Mouse (Mus musculus) erythroid progenitor cell, adult 5-6 weeks (primary cell): ENCODE data around the gene Kcnn3. TPM values are rescaled to one million over a fixed set of nuclear protein-coding genes. Genes with fewer than 3 reads are reported as not detected.

Experiments
- ATAC-seq: replicated peaks from 2 replicates; pipeline ENCODE4 v1.8.0; 2016; ENCODE audit warnings: moderate number of reproducible peaks, mild to moderate bottlenecking, moderate TSS enrichment, inconsistent platforms; ENCODE audit not compliant: poor library complexity, low FRiP score, severe bottlenecking
- total RNA-seq, 2 experiments: library from RNA; stranded (forward) in 1 of 2; stranded (reverse) in 1 of 2; fragments of 150-400 nt in 1 of 2; fragments of 186-747, 209-891 nt in 1 of 2; gene quantifications; 2 replicates each; pipeline versions ENCODE4 v1.2.3 to v1.2.4; 2015 to 2017; ENCODE audit warnings: low replicate concordance in 2 of 2

The Kcnn3 gene
- total RNA-seq, 2 experiments from 2014 or later: not detected

DNA sequence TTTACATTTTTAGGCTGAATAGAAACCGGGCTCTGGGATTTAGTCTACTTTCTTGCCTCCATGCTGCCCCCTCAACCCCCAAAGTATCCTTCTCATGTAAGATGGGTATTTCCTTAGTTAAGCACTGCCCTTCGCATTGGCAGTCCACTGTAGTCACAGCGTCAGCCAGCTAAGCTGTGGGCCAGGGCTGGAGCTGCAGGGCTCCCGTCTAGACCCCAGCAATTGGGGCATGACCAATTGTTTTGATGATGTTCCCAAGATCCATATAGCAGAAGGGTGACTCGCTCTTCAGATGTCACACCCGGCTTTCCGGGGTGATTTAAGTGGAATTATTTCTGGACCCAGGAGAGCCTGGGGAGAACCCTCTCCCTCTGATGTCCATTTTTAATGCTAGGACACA is 129.9 kb downstream of the Kcnn3 start:
- ATAC-seq: no peak

DNA sequence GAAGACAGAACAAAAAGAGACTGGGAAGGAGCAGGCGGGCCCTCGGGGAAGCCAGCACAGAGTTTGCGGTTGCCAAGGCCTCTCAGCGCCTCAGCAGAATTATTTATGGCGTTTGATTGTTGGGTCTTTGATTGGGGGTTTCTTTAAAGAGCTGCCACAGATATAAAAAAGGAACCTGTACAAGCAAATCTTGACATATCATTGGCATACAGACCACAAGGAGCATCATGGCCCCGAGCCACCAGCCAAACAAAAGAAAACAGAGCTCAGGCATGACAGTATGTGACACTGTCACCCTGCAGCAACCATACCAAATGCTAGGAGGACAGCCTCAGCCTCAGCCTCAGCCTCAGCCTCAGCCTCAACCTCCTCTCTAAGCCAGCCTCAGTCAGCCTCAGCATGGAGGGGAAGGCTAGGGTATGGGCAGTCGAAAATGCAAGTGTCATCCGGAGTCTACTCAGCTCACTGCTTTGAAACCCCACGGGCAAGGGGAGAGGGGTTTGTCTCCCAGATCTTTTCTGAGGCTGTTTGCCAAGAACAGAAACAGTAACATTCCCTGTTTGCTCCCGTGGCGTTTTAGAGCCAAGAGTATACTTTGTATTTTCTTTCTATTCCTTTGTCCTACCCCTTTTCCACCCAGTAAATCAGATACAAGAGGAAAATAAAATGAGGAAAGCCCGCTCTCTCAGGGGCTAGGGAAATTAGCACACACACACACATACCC is 133.4 kb downstream of the Kcnn3 start:
- no peak for ATAC-seq

DNA sequence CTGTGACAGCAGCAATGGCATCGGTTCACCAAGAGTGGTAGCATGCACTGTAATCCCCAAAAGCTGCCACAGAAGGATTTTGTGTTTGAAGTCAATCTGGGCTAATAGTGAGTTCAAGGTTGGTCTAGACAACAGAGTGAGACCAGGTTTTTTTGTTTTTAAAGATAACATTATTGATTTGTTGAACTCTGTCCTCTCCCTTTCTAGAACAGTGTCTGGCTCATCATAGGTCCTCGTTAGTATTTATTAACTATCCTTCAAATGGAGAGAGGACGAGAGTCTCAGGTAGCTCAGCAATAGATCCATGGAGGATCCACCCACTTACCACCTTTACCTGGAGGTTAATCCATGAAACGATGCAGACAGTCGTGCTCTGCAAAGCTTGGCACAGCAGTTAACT is 137.1 kb downstream of the Kcnn3 start:
- ATAC-seq: no peak

DNA sequence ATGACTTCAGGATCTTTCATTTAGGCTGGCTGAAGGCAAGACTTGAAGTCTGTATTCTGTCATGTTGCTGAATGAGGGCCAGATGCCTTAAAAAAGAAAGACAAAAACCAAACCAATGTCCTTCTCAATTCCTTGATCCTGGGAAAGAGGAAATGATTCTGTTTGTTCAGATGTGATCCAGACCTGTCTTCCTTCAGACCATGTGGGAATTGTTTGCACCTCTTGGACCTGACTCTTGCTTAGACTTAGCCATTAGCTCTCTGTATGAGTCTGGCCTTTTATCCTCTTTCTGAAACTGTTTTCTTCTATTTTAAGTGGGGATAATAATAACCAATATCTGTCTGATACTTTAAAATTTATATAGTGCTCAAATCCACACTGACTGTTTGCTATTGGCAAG is 138.5 kb downstream of the Kcnn3 start:
- ATAC-seq: no peak

DNA sequence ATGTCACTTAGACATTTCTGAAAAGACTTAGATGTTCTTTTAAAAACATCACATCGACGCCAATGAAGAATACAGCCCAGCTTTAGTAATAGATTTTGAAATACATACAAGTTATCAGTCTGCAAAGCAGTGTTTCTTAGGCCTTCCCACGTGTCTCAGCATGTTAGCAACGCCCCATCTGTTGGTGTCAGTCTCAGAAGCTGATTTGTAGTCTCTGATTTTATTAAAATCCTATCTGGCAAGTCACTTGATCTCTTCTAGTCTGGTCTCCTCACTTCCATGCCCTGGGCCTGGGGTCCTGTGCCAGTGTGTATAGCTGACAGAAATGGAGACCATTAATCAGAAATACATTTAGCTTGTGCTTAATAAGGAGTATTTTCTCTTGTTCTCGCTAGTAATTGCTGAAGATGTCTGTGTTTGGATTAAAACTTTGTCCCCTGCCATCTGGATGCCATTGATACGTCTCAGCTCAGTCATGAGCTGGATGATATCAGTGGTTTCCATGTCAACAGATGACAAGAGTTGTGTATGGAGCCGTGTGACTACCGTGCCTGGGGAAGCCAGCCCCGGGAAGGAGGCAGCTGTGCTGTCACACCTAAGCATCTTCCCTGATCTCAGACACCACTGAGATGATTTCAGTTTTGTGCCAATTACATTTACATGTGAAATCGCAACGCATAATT is 140.1 kb downstream of the Kcnn3 start:
- no peak for ATAC-seq

DNA sequence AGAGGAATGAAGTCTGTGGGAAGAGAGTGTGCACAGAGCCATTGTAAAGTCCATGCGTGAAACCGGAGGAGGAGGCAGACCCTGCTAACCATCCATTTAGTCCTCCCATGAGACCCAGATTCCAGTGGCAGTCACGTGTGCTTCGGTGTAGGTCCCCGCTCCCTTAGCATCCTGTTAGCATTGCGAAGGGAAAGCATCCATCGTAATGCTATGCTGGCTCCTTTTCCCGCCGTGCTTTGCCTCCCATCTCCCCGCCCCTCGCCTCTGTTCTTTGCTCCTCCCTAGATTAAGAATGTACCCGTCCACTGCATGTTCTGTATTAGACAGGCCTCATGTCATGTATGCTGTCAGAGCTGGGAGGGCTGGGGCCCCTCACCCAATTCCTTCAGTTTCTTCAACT is 144.8 kb downstream of the Kcnn3 start:
- no peak for ATAC-seq

DNA sequence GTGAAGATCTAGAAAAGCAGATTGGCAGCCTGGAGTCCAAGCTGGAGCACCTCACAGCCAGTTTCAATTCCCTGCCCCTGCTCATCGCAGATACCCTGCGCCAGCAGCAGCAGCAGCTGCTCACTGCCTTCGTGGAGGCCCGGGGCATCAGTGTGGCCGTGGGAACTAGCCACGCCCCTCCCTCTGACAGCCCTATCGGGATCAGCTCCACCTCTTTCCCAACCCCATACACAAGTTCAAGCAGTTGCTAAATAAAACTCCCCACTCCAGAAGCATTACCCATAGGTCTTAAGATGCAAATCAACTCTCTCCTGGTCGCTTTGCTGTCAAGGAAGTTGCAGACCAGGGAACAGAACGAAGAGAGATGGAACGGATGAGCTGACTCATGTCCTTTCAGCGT is 147.2 kb downstream of the Kcnn3 start:
- no peak for ATAC-seq

DNA sequence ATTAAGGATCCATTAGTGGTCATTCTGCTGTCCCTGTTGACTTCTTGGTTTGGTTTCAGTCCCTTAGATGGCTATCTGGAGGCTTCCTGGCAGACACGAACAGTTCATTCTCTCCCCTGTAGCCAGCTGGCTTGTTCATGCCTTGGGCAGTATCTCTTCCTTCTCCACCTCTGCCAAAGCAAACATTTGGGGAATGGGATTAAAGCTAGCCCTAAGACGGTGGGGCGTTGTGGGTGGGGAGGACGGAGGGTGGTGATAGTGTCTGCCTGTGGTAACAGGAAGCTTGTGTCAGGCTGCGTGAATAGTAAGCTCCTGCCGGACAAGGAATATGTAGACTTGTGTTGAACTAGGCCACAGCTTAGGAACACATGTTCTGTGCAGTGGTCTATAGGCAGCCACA is 151.4 kb downstream of the Kcnn3 start:
- no peak for ATAC-seq

DNA sequence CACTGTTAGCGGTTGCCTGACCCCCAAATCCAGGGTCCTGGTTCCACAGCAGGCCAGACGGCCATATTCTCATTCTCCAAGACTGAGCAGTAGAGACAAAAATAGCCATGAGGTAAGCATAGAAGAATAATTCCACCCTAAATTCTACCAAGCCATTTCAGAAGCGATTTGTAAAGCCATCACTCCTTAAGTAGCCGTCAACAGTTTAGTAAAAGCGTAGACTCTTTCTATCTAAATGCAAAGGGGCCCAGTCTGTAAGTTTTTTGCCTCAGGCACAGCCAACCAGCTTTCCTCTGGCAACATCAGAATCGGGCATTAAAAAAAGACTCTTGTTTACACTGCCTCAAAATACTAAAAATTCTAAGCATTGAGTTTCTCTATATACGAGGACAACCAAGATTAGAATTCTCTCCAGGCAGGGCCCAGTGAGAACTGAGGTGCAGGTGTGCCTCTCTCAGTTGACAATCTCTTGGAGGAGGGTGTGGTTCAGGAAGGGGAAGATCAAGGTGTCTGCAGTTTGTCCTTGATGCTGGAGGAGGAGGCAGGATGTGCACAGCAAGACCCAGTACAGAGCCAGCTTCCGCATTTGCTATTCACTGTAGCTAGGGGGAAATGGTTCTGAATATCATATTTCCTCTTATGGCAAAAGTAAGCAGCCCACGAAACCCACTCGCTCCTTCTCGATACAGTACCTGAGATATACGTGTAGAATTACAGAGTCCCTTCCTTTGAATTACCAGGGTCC is 152.8 kb downstream of the Kcnn3 start:
- ATAC-seq: no peak

DNA sequence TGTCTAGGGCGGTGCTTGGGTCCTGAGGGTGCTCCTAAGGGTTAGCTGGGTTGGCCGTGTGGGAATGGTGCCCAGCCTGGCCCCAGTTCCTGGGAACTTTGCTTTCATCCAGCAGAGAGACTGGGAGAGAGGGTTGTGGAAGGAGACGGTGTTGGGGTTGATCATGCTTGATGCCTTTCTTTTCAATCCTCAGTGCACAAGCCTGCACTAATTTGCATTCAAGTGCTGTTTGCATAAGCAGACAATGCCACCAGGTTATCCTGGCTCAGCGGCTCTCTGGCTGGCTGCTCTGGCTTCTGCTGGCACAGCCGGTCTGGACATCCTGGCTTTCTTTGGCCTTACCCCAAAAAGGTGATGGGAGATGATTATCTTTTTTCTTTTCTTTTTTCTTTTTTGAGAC is 157.7 kb downstream of the Kcnn3 start:
- ATAC-seq: no peak

DNA sequence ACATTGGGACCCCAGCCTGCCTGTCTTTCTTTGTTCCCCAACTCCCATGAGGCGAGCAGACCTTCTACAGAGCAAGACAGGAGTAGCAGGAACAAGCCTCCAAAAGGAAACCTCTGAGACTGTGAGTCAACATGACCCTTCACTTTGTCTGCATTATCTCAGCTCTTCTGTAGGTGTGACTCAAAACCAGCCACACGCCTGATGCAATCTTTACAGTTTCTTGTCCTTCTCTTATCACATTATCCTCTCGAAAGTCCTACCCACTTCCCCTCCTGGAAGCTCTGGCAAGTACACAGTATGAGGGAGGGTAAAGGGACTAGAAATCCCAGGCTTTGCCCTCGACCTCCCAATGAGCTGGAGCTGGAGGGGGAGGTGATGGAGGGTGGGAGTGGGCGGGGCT is 166.1 kb downstream of the Kcnn3 start:
- no peak for ATAC-seq

DNA sequence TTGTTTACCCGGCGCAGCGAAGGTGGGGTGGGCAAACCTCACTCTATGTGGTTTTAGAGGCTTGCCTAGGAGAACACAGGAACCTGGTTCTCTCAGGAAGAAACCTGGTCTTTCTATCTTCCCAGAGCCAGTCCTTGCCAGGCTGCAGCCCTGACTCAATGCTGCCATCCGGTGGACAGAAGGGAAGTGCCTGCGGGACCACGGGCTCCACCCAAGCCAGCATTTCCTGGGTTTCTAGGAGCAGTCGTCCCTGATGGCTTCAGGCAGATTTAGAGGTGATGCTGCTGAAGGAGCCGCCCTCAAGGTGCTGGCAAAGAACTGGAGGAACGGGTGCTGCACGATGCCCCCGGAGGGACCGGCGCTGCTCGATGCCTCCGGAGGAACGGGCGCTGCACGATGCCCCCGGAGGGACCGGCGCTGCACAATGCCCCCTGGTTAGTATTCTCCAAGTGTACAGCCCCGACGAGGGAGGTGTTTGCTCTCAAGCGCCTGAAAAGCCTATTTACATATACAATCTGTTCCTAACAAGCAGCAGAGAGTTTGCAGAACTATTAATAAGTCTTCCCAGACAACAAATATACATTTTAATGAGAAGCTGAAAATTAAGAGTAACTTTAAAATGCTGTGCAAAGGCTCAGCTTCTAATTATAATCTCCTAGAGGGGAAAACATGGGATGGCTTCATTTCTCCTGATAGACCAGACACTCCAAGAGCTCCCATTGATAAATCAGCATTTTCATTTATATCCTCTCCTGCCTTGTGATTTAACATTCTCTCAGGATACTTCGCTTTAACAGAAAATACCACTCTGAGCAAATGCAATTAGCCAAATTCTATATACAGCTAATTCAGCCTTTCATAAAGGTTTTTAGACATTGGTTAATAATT is 169.0 kb downstream of the Kcnn3 start:
- ATAC-seq: no peak; the same call in 1 of the 2 replicates

DNA sequence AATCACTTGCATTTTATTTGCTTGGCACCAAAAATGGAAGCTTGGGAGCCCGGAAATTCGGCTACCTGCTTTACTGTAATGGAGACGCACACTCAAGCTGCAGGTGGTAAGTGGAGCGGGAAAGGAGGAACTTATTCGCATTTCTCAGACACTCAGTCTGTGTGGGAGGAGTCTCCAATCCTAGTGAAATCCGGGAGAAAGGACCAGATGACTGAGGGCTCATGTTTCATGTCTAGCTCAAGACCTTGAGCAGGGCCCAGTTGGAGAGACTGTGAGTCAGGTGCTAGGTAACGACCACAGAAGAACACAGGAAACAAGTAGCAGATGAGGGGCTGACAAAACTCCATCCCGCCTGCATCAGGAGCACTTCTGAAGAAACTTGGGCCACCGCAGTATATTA is 171.8 kb downstream of the Kcnn3 start:
- no peak for ATAC-seq

DNA sequence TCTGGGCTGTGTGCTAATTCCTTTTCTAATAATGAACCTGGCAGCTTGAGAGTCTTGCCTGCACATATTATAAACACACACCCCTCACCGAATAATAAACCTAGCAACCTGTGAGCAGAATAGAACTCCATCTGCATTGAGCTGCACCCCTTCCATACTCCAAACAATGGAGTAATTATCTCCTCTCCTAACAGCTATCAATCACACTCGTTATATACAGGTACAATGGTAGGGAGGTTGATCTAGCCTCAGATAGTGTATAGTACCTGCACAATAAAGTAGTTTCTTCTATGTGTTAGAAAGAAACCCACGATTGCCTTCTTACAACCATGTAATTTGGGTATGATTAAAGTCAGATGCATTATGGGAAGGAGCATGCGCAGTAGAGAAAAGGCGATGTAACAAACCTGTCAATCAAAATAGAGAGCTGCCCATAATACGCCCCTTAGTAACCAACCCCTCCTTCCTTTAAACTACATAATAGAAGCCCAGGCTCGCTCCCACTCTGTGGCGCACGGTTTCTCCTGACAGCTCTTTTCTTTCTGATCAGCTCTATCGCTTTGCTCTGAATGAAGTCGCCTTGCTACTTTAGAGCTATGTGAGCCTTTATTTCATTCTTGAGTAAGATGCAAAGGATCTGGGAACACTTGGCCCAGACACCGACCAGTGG is 176.3 kb downstream of the Kcnn3 start:
- no peak for ATAC-seq

DNA sequence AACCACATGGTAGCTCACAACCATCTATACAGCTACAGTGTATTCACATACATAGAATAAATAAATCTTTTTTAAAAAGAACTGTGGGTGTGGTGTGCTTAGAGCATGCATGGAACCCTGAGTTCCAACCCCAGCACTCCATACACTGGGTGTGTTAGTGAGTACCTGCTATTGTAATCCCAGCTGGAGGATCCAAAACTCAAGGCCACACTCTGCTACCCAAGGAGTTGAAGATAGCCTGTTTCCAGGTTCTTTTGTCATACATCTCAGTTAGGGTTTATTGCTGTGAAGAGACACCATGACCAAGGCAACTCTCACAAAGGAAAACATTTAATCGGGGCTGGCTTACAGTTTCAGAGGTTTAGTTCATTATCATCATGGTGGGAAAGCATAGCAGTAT is 179.0 kb downstream of the Kcnn3 start:
- ATAC-seq: no peak

DNA sequence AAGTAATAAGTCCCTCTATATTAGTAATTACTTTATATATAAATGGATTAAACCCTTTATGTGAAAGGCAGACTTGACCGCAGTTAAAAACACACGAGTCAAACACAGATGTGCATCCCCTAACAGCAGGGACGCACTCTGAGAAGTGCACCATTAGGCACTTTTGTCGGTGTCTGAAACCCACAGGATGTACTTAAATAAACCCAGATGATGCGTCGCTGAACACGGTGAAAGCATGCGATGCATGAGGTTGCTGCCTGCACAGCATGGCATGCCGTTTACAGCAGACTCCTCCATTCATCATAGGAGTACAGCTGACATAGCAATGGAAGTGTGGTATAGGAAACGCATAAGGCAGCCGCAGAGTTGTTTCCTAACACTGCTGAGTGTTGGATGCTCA is 180.5 kb downstream of the Kcnn3 start:
- ATAC-seq: no peak

DNA sequence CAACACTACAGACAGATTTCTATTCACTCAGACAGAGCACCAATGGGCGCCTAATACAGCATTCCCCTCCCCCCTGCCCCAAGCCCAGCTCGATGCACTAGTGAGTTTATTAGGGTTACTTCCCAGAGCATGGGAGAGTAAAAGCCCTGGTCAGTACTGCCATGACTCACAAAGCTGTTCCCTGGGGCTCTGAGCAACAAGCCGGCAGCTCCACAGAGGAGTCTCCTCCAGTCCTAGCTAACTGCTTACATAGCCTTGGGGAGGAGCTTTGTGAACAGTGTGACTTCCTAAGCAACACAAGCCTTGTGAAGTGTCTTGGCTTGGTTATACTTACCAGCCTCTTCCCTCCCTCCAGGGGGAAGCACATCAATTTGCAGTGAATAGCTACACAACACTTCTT is 183.6 kb downstream of the Kcnn3 start:
- no peak for ATAC-seq

DNA sequence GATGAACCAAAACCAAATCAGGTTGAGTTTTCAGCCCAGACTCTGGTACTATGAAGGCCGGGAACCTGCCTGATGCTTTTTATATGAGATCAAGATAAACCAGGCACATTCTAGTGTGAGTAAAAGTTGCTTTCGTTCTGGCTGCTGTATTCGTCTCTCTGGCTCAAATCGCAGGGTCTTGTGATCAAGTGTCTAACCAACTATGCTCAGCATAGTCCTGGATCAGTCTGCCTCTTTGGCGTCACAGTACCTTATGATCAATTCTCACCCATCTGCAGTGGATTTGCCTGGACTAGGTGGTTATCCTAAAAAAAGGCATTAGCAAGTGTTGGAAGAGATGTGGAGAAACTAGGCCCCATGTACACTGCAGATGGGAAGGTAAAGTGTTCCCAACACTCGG is 184.1 kb downstream of the Kcnn3 start:
- ATAC-seq: no peak

DNA sequence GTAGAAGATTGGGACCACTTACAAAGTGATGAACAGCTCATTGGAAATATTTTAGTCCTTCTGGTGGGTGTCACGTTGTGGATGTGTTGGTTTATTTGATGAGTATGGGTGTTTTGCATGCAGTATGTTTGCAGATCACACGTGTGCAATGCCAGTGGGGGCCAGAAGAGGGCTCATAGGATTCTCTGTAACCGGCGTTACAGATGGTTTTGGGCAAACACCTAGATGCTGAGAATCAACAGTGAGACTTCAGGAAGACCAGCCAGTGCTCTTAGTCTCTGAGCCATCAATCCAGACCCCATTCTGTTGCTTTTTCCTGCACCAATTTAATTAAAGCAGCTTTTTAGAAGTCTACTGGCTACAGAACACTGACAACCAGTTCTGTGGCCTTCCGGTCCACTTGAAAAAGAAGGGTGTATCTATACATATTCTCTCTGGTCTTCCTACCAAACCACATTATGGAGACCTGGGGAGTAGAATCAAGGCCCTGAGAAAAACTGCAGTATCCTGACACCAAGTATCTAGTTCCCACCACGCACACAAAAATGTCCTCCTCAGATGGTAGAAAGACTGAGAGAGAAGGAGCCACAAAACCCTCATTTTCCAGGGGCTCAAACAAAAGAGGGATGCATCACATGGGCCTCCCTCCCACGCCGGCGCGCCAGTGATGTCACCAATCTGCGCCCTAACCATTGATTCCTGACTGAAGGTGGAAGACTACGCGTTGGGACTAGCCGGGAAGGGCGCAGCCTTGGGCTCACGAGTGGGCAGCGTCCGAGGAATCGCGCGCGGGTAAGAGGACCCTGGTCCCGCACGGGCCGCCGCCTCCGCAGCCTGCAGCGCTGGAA is 194.6 kb downstream of the Kcnn3 start, which contains the start of gene Adar:
Gene Adar, plus strand, starts transcription at position 664 of the 848 bp plus-strand sequence.
- ATAC-seq: peak; percentile 61
